Mouse (Mus musculus) CH12.LX (cell line): ENCODE measurements at regions not wholly inside any gene's neighbourhood (a gene's known extent, or its start where the extent isn't known, plus 50 kb on each side); places are given as distances from the start of the nearest gene placed in this dataset.

Experiments
- CHD1 ChIP-seq: IDR thresholded peaks from 2 replicates; pipeline ENCODE4 v1.6.1; 2012; ENCODE audit warnings: low read depth, low read length, improper control_type of control experiment, inconsistent platforms
- CTCF ChIP-seq, 2 experiments: IDR thresholded peaks in 1 of 2; conservative IDR thresholded peaks in 1 of 2; 2 replicates each; pipeline ENCODE4 v1.5.1; 2011 to 2012; ENCODE audit warnings: low read depth in 2 of 2, low read length in 2 of 2, improper control_type of control experiment in 1 of 2, inconsistent platforms in 1 of 2, mild to moderate bottlenecking in 1 of 2, moderate library complexity in 1 of 2
- E2F4 ChIP-seq: IDR thresholded peaks from 2 replicates; pipeline ENCODE4 v1.6.1; 2011; ENCODE audit warnings: low read depth, low read length, improper control_type of control experiment; ENCODE audit not compliant: insufficient replicate concordance
- ETS1 ChIP-seq: conservative IDR thresholded peaks from 2 replicates; pipeline ENCODE4 v1.6.1; 2012; ENCODE audit warnings: low read depth, mild to moderate bottlenecking, inconsistent platforms, low read length, improper control_type of control experiment, moderate library complexity
- GABPA ChIP-seq: IDR thresholded peaks from 2 replicates; pipeline ENCODE4 v1.6.1; 2012; ENCODE audit warnings: low read depth, low read length, improper control_type of control experiment, inconsistent platforms; ENCODE audit not compliant: insufficient replicate concordance
- MAZ ChIP-seq: IDR thresholded peaks from 2 replicates; pipeline ENCODE4 v1.6.1; 2012; ENCODE audit warnings: low read depth, mild to moderate bottlenecking, inconsistent platforms, low read length, improper control_type of control experiment, moderate library complexity
- NELFE ChIP-seq: IDR thresholded peaks from 2 replicates; pipeline ENCODE4 v1.6.1; 2011; ENCODE audit warnings: low read depth, low read length, improper control_type of control experiment
- POLR2A ChIP-seq: IDR thresholded peaks from 2 replicates; pipeline ENCODE4 v1.6.1; 2011; ENCODE audit warnings: low read depth, mild to moderate bottlenecking, improper control_type of control experiment, low read length
- RAD21 ChIP-seq: IDR thresholded peaks from 2 replicates; pipeline ENCODE4 v1.6.1; 2011; ENCODE audit warnings: low read depth, mild to moderate bottlenecking, low read length, improper control_type of control experiment, moderate library complexity
- RCOR1 ChIP-seq: conservative IDR thresholded peaks from 2 replicates; pipeline ENCODE4 v1.6.1; 2012; ENCODE audit warnings: low read depth, mild to moderate bottlenecking, inconsistent platforms, low read length, improper control_type of control experiment
- USF2 ChIP-seq: conservative IDR thresholded peaks from 2 replicates; pipeline ENCODE4 v1.6.1; 2011; ENCODE audit warnings: low read depth, low read length, improper control_type of control experiment

- TF ChIP-seq E2F4 (no peak), CTCF (conservative IDR thresholded peaks at IDR 0.05 in 1 of 2, IDR thresholded peaks at IDR 0.05 in 1 of 2; ENCODE audit: low read depth in 2 of 2, low read length in 2 of 2) (no peak), RCOR1 (no peak), RAD21 (no peak), POLR2A (no peak), USF2 (no peak), GABPA (no peak), NELFE (no peak), CHD1 (no peak), MAZ (no peak), ETS1 (no peak)
Observed at GRCm38 (mm10) chr4:125350056-125350455, 140.4 kb upstream of the Grik3 start.
